Mouse (Mus musculus): ENCODE results near the gene Klhl2.

The Klhl2 gene

GRCm38 (mm10) chr8:64849897-64850541 lies at the start of gene Klhl2:
TSS of gene Klhl2 (minus strand) at chr8:64850017.
- peak; percentile 64 for DNase-seq (ENCODE audit: low read depth)

DNA sequence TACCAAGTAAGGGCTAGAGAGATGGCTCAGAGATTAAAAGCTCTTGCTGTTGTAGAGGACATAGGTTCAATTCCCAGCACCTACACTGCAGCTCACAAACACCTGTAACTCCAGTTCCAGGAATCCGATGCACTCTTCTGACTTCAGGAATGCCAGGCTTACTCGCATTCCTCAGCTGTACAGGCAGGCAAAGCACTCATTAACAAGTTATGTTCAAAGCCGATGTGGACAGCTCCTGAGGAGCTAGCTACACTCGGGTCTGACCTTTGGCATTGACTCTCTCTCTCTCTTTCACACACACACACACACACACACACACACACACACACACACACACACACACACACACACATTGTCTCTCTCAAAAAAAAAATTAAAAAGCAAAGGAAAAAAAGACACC lies 48.9 kb upstream of the Klhl2 start:
- DNase-seq (ENCODE audit: low read depth) = no peak

- DNase-seq (ENCODE audit: low read depth) = peak; percentile 82
Observed at GRCm38 (mm10) chr8:64896731-64897130, 46.9 kb upstream of the Klhl2 start.

GRCm38 (mm10) chr8:64880619-64881200 lies 30.9 kb upstream of the Klhl2 start:
- DNase-seq (ENCODE audit: low read depth) = no peak

DNA sequence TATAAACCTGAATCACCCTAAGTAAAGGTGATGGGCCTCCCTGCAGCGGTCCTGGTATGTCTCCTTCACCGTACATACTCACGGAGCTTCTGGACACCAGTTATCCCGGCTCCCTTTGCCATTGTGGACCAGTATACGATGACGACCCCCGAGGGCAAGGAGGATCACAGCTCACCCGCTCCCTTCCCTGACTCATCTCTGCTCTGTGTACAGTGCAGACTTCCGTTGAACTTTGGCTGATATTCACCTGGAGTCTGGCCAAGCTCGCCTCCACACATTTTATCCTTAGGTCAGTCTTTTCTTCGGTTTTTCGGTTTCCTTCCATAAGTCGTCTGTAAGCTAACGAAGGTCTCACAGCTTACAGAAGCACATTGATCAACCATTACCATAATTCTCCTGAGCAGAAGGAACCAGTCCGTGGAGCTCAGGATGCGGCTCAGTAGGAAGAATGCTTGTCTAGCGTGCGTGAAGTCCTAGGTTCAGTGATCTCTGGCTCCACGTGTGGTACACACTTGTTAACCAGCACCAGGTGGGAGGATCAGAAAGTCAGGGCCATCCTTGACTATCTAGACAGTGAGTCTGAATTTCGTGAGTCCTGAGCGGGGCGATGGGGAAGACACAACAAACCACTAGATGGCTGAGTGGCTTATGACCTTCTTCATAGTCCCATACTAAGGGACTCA lies 28.0 kb upstream of the Klhl2 start:
- DNase-seq (ENCODE audit: low read depth) = peak; percentile 5

GRCm38 (mm10) chr8:64871469-64872165 lies 21.8 kb upstream of the Klhl2 start:
- peak; percentile 86 for DNase-seq (ENCODE audit: low read depth)

- no peak for DNase-seq (ENCODE audit: low read depth)
Observed at GRCm38 (mm10) chr8:64870218-64870617, 20.4 kb upstream of the Klhl2 start.

- DNase-seq (ENCODE audit: low read depth) = no peak
Observed at GRCm38 (mm10) chr8:64849091-64849896, 523 bp downstream of the Klhl2 start.

- peak; percentile 32 for DNase-seq (ENCODE audit: low read depth)
Observed at GRCm38 (mm10) chr8:64848245-64848785, 1.5 kb downstream of the Klhl2 start.

DNA sequence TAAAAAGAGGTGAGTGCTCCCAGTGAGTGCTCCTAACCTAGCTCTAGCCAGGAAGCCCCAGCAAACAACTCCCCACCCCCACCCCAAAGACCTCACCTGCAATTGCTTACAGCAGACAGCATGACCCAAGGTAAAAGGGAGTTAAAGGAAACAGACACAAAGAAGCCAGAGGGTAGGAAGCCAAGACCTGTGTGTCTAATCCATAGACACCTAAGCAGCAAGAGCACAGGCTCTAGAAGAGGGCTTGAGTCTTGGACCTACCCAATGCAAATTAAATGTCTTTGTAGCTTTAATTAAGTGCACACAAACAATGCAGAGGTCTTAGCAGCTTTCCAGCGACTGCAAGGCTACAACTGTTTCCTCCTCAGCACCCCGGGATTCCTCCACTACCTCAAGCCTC lies 2.2 kb downstream of the Klhl2 start:
- no peak for DNase-seq (ENCODE audit: low read depth)

GRCm38 (mm10) chr8:64847241-64847640 lies 2.6 kb downstream of the Klhl2 start:
- DNase-seq (ENCODE audit: low read depth) = peak; percentile 35

DNA sequence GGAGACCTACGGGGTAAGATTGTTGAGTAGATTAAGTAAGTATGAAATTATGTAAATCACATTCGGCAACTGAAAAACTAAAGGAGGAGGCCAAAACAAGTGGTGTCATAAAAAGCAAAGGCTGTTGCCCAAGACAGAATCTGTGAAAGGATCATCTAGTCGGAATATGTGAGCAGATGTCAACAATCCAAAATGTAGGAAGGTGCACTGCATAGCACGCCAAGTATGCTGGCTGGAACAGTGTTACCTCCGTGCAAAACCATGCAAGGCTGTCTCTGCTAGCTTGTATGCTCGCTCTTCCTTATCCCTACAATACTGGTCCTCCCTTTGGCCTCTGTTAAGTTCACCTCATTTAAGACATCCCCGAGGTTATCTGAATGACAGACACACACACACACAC lies 4.5 kb downstream of the Klhl2 start:
- DNase-seq (ENCODE audit: low read depth) = no peak

GRCm38 (mm10) chr8:64844043-64844481 lies 5.8 kb downstream of the Klhl2 start:
- DNase-seq (ENCODE audit: low read depth) = peak; percentile 91

- DNase-seq (ENCODE audit: low read depth) = no peak
Observed at GRCm38 (mm10) chr8:64843168-64843567, 6.6 kb downstream of the Klhl2 start.

GRCm38 (mm10) chr8:64841747-64842406 lies 7.9 kb downstream of the Klhl2 start:
- peak; percentile 58 for DNase-seq (ENCODE audit: low read depth)

DNA sequence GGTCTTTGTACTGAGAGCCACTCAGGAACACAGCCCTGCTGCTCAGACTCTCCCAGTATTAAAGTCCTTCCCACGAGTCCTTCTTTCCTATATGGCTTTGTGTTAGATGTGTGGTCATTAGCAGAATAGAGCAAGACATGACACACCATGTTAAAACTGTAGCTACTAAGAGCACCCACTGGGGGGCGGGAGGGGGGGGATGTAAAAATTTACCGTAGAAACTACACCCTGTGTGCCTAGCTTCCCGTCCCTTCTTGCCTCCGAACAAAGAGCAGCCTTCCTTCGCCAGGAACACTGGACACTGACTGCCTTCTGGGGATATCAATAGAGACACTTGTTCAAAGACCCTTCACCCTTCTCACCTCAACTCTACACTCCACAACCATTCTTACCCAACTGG lies 10.2 kb downstream of the Klhl2 start:
- DNase-seq (ENCODE audit: low read depth) = no peak

GRCm38 (mm10) chr8:64835475-64836122 lies 14.2 kb downstream of the Klhl2 start:
- DNase-seq (ENCODE audit: low read depth) = no peak

DNA sequence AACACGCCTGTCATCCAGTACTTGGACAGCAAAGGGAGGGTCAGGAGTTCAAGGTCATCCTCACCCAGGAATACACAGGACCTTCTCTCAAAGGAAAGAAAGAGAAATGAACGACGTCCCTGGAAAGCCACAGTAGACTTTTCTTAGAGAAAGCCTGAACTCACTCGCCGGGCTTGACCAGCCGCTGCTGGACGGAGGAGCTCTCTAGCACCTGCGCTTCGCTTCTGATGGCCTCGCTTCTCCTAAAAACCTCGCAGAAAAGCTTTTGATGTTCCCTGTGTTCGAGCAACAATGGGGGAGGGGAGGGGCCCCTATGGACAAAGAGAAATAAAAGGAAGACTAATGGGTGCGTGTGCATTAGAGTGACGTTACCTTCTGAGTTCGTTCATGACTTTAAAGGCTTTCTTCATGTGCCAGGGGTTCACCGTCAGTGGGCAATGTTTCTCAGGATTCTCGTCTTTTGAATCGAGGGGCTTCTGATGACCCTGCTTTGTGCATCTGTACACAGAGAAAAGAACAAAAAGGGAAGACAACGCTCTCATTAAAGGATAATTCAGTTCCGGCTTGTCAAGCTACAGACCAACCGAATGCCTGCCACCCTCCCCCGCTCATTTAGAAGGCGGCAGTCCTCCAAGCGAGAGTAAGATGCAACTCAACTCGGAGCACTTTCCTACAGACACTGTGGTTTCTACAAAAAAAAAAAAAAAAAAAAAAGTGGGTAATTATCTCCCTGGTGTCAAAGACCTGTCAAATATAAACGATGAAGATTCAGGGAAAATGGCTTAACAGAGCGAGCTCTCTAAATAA lies 15.5 kb downstream of the Klhl2 start:
- no peak for DNase-seq (ENCODE audit: low read depth)

DNA sequence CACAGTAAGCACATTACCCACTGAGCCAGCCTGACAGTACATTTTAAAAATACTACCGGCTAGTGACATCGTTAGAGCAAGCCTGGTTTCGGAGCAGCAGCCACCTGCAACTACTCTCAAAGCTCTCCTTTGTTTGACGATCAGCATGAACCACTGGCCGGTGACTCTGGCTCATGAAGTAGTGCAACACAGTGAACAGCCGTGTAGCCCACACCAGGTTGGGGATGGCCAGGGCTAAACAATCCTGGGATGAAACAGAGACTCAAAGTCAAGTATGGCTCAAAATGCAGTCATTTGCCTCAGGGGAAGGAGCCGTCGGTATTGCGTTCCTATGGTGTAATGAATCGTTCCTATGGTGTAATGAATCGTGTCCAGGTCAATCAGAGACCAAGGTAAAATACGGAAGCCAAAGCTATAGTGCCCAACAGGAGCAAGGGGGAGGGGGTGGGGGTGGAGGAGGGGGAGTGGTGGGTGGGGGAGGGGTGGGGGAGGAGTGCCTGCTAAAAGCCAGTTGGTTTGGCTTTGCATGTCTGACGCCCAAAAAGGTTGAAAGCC lies 17.2 kb downstream of the Klhl2 start:
- DNase-seq (ENCODE audit: low read depth) = no peak
